Mouse (Mus musculus) bone marrow, adult 2 months (tissue): ENCODE results near the gene Camk2g.

Source experiments
- CTCF ChIP-seq: fragments of 200-500 bp; IDR thresholded peaks from 2 replicates; pipeline ENCODE4 v1.5.1; 2011; ENCODE audit warnings: low read length, control low read depth; ENCODE audit not compliant: control insufficient read depth, insufficient read depth
- POLR2A ChIP-seq: fragments of 200-500 bp; IDR thresholded peaks from 2 replicates; pipeline ENCODE4 v1.6.1; 2011; ENCODE audit warnings: low read depth, mild to moderate bottlenecking, control low read depth, low read length, borderline replicate concordance; ENCODE audit not compliant: control insufficient read depth

DNA sequence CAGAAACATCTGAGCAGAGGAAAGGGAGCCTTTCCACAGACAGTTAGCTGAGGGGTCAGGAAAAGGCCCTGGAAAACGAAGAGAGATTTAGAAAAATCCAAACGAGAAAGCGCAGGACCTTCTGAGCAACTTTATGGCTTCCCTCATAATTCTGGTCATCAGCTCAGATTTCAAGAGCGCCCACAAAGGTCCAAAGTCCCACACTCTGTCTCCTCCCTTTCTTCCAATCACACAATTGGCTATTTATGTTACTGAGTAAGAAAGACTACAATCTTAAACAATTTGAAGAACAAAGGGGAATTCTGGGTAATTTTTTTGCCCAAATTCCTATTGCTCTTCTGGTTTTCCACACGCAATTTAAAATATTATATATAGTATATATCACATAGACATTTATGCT is 43.4 kb downstream of the Camk2g start:
- TF ChIP-seq CTCF (no peak), POLR2A (no peak)
